In genomic region chr7:36940611-36941010, GRCm38 (mm10) we compare ENCODE assay signal across 19 mouse cellular contexts.
DNase-seq lines count a peak whose midpoint lies in the region; ATAC-seq and TF ChIP-seq lines count a peak whose summit lies in the region.
"Had no signal": no experiment of that assay in that cellular context is flagged by ENCODE, and none has a peak within 500 bp of the region (broad histone marks: within the 10 kb centered on the region; RNA-seq: fewer than 3 reads in every experiment).

No protein-coding gene starts in this region.

- H3K27me3 ChIP-seq in intestine, embryonic 14.5 days (replicated peaks; ENCODE audit: control insufficient read depth, insufficient read depth, low read length) = no peaks in the 10 kb centered on the region
- H3K27me3 ChIP-seq: embryonic facial prominence, embryonic 13.5 days; forebrain, embryonic 15.5 days; liver, embryonic 12.5 days; midbrain, embryonic 15.5 days had no signal

- 27% methylated on average over 10 of the region's 10 CpGs for WGBS in intestine, embryonic 14.5 days

- no peak overlapping the region for H3K27ac ChIP-seq in intestine, embryonic 14.5 days (ENCODE audit: low read depth)
- H3K27ac ChIP-seq: embryonic facial prominence, embryonic 13.5 days; forebrain, embryonic 15.5 days; layer of hippocampus, adult 2 months; liver, embryonic 12.5 days; midbrain, embryonic 15.5 days had no signal

- no peaks in the 10 kb centered on the region for H3K9me3 ChIP-seq in intestine, embryonic 14.5 days (ENCODE audit: control insufficient read depth, low read length)
- H3K9me3 ChIP-seq: embryonic facial prominence, embryonic 13.5 days; forebrain, embryonic 15.5 days; liver, embryonic 12.5 days; midbrain, embryonic 15.5 days had no signal

- H3K4me2 ChIP-seq in intestine, embryonic 14.5 days (ENCODE audit: low read length) = peak overlapping the region; percentile 22
- H3K4me2 ChIP-seq: embryonic facial prominence, embryonic 13.5 days; forebrain, embryonic 15.5 days; liver, embryonic 12.5 days; midbrain, embryonic 15.5 days had no signal

- DNase-seq in kidney, postnatal 10 days = peak; percentile 26
- DNase-seq in kidney, postnatal 25 days = no peak
- peak; percentile 22 for DNase-seq in brain, embryonic 14.5 days (ENCODE audit: low read depth)
- DNase-seq in intestine, embryonic 14.5 days (ENCODE audit: low spot score) = peak; percentile 60
- DNase-seq in retina, embryonic 14.5 days (ENCODE audit: low spot score) = peak; percentile 33
- no peak for DNase-seq in cerebellum, adult 11 months
- DNase-seq in right cerebral cortex, postnatal 10 days (ENCODE audit: low spot score in 2 of 2) = no peak
- DNase-seq: adrenal gland, adult 2 months; cerebellum, adult 9-10 months; gastrocnemius, postnatal 36 days; layer of hippocampus, postnatal 36 days; lung, postnatal 14 days; thymus, postnatal 25 days had no signal

- H3K4me3 ChIP-seq in intestine, embryonic 14.5 days (ENCODE audit: low read depth, low read length) = no peak overlapping the region
- H3K4me3 ChIP-seq: embryonic facial prominence, embryonic 13.5 days; forebrain, embryonic 15.5 days; layer of hippocampus, adult 2 months; liver, embryonic 12.5 days; midbrain, embryonic 15.5 days had no signal

- TF ChIP-seq POLR2A in brain, embryonic 14.5 days (IDR thresholded peaks at IDR 0.05; ENCODE audit: borderline replicate concordance, extremely low read depth, insufficient read depth, insufficient read length, poor library complexity, severe bottlenecking) = no peak

- no peak for TF ChIP-seq CTCF in brain, embryonic 14.5 days (IDR thresholded peaks at IDR 0.05; ENCODE audit: borderline replicate concordance, extremely low read depth, insufficient read depth, insufficient read length)

- no peak for ATAC-seq in intestine, embryonic 14.5 days (replicated peaks; ENCODE audit: low FRiP score, low TSS enrichment, low read depth)
- ATAC-seq: forebrain, embryonic 15.5 days; inflammation-experienced regulatory T-cells, adult 6 months; liver, embryonic 12.5 days; midbrain, embryonic 15.5 days had no signal

- no peaks in the 10 kb centered on the region for H3K36me3 ChIP-seq in intestine, embryonic 14.5 days (ENCODE audit: control insufficient read depth, insufficient read depth, low read length)
- H3K36me3 ChIP-seq: embryonic facial prominence, embryonic 13.5 days; forebrain, embryonic 15.5 days; liver, embryonic 12.5 days; midbrain, embryonic 15.5 days had no signal

- no peak overlapping the region for H3K9ac ChIP-seq in intestine, embryonic 14.5 days (ENCODE audit: low read length)
- H3K9ac ChIP-seq: embryonic facial prominence, embryonic 13.5 days; forebrain, embryonic 15.5 days; liver, embryonic 12.5 days; midbrain, embryonic 15.5 days had no signal

- peaks cover 22% of the 10 kb centered on the region for H3K4me1 ChIP-seq in intestine, embryonic 14.5 days (replicated peaks; ENCODE audit: control insufficient read depth, insufficient read depth, low read length)
- H3K4me1 ChIP-seq: embryonic facial prominence, embryonic 13.5 days; liver, embryonic 12.5 days had no signal

Comparison
In these comparisons a context has a peak if more than half of its experiments do, and no peak if none do; other contexts are left out.
1. DNase-seq: peak in kidney, postnatal 10 days (single experiment), brain, embryonic 14.5 days (single experiment), intestine, embryonic 14.5 days (single experiment) and retina, embryonic 14.5 days (single experiment); none in kidney, postnatal 25 days (0 of 2), cerebellum, adult 11 months (single experiment) and right cerebral cortex, postnatal 10 days (0 of 2).